Mouse (Mus musculus) liver, postnatal 0 days (tissue): ENCODE data around the gene Palld.

Experiments used
- CTCF ChIP-seq: sonication (generic); IDR thresholded peaks from 2 replicates; pipeline ENCODE4 v1.5.1; 2016; ENCODE audit warnings: antibody characterized with exemption, low read depth
- EP300 ChIP-seq: IDR thresholded peaks from 2 replicates; pipeline ENCODE4 v1.6.1; 2016; ENCODE audit warnings: antibody characterized with exemption, low read depth, mild to moderate bottlenecking

DNA sequence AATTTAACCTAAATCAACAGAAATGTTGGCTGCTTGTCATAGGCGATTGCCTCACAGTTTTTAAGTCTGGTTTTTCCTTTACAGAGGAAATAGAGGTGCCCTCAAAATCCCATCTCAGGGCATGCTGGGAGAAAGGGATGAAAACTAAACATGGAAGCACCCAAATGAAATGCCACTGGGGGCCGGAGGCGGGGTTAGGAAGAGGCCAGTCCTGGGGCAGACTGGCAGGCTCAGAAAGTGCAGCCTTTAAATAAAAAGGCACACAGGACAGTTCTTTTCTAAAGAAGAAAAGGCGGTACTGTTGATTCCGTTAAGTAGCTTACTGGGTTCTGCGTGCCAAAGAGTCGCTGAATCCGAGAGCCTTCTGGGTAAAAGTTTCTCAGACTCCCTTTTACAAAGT is 311.0 kb downstream of the Palld start:
- TF ChIP-seq CTCF (no peak), EP300 (no peak)
